Mouse (Mus musculus) midbrain, embryonic 14.5 days (tissue): ENCODE measurements around the gene Sh2b1. TPM values are rescaled to one million over a fixed set of nuclear protein-coding genes. Genes with fewer than 3 reads are reported as not detected.

Source experiments
- ATAC-seq: fragments of 200-750 bp; cut with Nextera tagmentation; 2 replicates; pipeline ENCODE4 v1.8.0; 2017; ENCODE audit warnings: moderate number of reproducible peaks, moderate library complexity; ENCODE audit not compliant: low FRiP score, low TSS enrichment
- DNase-seq: peaks from one replicate; pipeline ENCODE4 v3.0.0-alpha.2; 2015
- H3K27ac ChIP-seq: fragments of 300-500 bp; sonication (generic); replicated peaks from 2 replicates; pipeline ENCODE4 v1.5.1; 2014; ENCODE audit warnings: mild to moderate bottlenecking, low read depth, low read length, moderate library complexity
- H3K27me3 ChIP-seq: fragments of 300-500 bp; sonication (generic); 2 replicates; pipeline ENCODE4 v1.6.1; 2014; ENCODE audit warnings: low read length, control low read depth, mixed read lengths; ENCODE audit not compliant: control insufficient read depth, insufficient read depth
- H3K36me3 ChIP-seq: fragments of 300-500 bp; sonication (generic); 2 replicates; pipeline ENCODE4 v1.6.1; 2014; ENCODE audit warnings: low read length, control low read depth; ENCODE audit not compliant: control insufficient read depth, insufficient read depth
- H3K4me1 ChIP-seq: fragments of 300-500 bp; sonication (generic); 2 replicates; pipeline ENCODE4 v1.6.1; 2014; ENCODE audit warnings: mild to moderate bottlenecking, antibody characterized with exemption, low read length, control low read depth; ENCODE audit not compliant: control insufficient read depth, insufficient read depth
- H3K4me2 ChIP-seq: fragments of 300-500 bp; sonication (generic); 2 replicates; pipeline ENCODE4 v1.6.1; 2014; ENCODE audit warnings: mild to moderate bottlenecking, low read length, moderate library complexity
- H3K4me3 ChIP-seq: fragments of 300-500 bp; sonication (generic); replicated peaks from 2 replicates; pipeline ENCODE4 v1.5.1; 2014; ENCODE audit warnings: low read depth, low read length
- H3K9ac ChIP-seq: fragments of 300-500 bp; sonication (generic); replicated peaks from 2 replicates; pipeline ENCODE4 v1.6.1; 2014; ENCODE audit warnings: mild to moderate bottlenecking, low read length, moderate library complexity
- H3K9me3 ChIP-seq: fragments of 300-500 bp; sonication (generic); 2 replicates; pipeline ENCODE4 v1.6.1; 2016; ENCODE audit warnings: low read length, control low read depth, mixed read lengths; ENCODE audit not compliant: control insufficient read depth
- WGBS: fragments of 180-500 bp; shearing (Covaris S2); extraction: QIAGEN DNeasy Blood & Tissue Kit; methylation state at CpG from one replicate; pipeline ENCODE4 v1.1.7; 2014; 5-methylcytosine and 5-hydroxymethylcytosine counted together
- polyA plus RNA-seq: library from polyadenylated mRNA; unstranded; fragments of >200 nt; fragmentation: Nextera tagmentation; extraction: Ambion mirVana; gene quantifications from 2 replicates; pipeline ENCODE4 v1.2.1, GENCODE M21; 2014

Gene Sh2b1
- polyA plus RNA-seq, 1 experiment from 2014 or later = 67.5 TPM

GRCm38 (mm10) chr7:126455242-126455641, 20.0 kb downstream of the Sh2b1 start:
- no peak for ATAC-seq
- Histone ChIP-seq H3K4me2 (no peak overlapping the region), H3K36me3 (no peaks in the 10 kb centered on the region), H3K9ac (no peak overlapping the region), H3K4me3 (no peak overlapping the region), H3K27ac (no peak overlapping the region), H3K4me1 (no peaks in the 10 kb centered on the region), H3K27me3 (no peaks in the 10 kb centered on the region), H3K9me3 (no peaks in the 10 kb centered on the region)
- DNase-seq = no peak
- WGBS = 75% methylated on average over 2 of the region's 2 CpGs

- H3K4me1 ChIP-seq = no peaks in the 10 kb centered on the region
- H3K27ac ChIP-seq = no peak overlapping the region
- H3K9me3 ChIP-seq = no peaks in the 10 kb centered on the region
- H3K4me3 ChIP-seq = no peak overlapping the region
- H3K9ac ChIP-seq = no peak overlapping the region
- no peak overlapping the region for H3K4me2 ChIP-seq
- no peaks in the 10 kb centered on the region for H3K36me3 ChIP-seq
- DNase-seq (no peak), ATAC-seq (no peak)
- WGBS = 83% methylated on average over 7 of the region's 7 CpGs
- H3K27me3 ChIP-seq = no peaks in the 10 kb centered on the region
Observed at GRCm38 (mm10) chr7:126453861-126454260, 21.4 kb downstream of the Sh2b1 start.

GRCm38 (mm10) chr7:126452244-126452643, 23.0 kb downstream of the Sh2b1 start:
- DNase-seq = no peak
- 90% methylated on average over 3 of the region's 3 CpGs for WGBS
- Histone ChIP-seq H3K9ac (no peak overlapping the region), H3K4me2 (no peak overlapping the region), H3K27me3 (no peaks in the 10 kb centered on the region), H3K36me3 (0 out of 2 replicates have a peak, but pooled peaks cover under 1% of the 10 kb centered on the region), H3K4me3 (no peak overlapping the region), H3K9me3 (no peaks in the 10 kb centered on the region), H3K4me1 (no peaks in the 10 kb centered on the region), H3K27ac (no peak overlapping the region)
- ATAC-seq = no peak

GRCm38 (mm10) chr7:126450641-126451040, 24.6 kb downstream of the Sh2b1 start:
- Histone ChIP-seq H3K36me3 (peaks cover 16% of the 10 kb centered on the region), H3K27ac (no peak overlapping the region), H3K4me2 (no peak overlapping the region), H3K27me3 (no peaks in the 10 kb centered on the region), H3K9me3 (no peaks in the 10 kb centered on the region), H3K4me1 (no peaks in the 10 kb centered on the region), H3K4me3 (no peak overlapping the region), H3K9ac (no peak overlapping the region)
- ATAC-seq (no peak), DNase-seq (no peak)
- WGBS = 90% methylated on average over 6 of the region's 6 CpGs

GRCm38 (mm10) chr7:126449991-126450390, 25.2 kb downstream of the Sh2b1 start:
- H3K4me3 ChIP-seq = no peak overlapping the region
- no peaks in the 10 kb centered on the region for H3K9me3 ChIP-seq
- no peak overlapping the region for H3K4me2 ChIP-seq
- no peaks in the 10 kb centered on the region for H3K27me3 ChIP-seq
- no peaks in the 10 kb centered on the region for H3K4me1 ChIP-seq
- ATAC-seq (no peak), DNase-seq (no peak)
- WGBS = 93% methylated on average over 18 of the region's 18 CpGs
- peaks cover 22% of the 10 kb centered on the region for H3K36me3 ChIP-seq
- H3K27ac ChIP-seq = no peak overlapping the region
- H3K9ac ChIP-seq = no peak overlapping the region

- H3K4me1 ChIP-seq = no peaks in the 10 kb centered on the region
- no peak overlapping the region for H3K4me3 ChIP-seq
- 91% methylated on average over 19 of the region's 19 CpGs for WGBS
- H3K9me3 ChIP-seq = no peaks in the 10 kb centered on the region
- H3K36me3 ChIP-seq = peaks cover 35% of the 10 kb centered on the region
- H3K9ac ChIP-seq = no peak overlapping the region
- ATAC-seq (no peak), DNase-seq (no peak)
- H3K4me2 ChIP-seq = no peak overlapping the region
- H3K27ac ChIP-seq = no peak overlapping the region
- H3K27me3 ChIP-seq = no peaks in the 10 kb centered on the region
Observed at GRCm38 (mm10) chr7:126448481-126448880, 26.7 kb downstream of the Sh2b1 start.

- H3K36me3 ChIP-seq = peaks cover 45% of the 10 kb centered on the region
- 92% methylated on average over 21 of the region's 21 CpGs for WGBS
Observed at GRCm38 (mm10) chr7:126446217-126446616, 29.0 kb downstream of the Sh2b1 start.

GRCm38 (mm10) chr7:126445104-126445815, 30.0 kb downstream of the Sh2b1 start:
- Histone ChIP-seq H3K4me2 (no peak overlapping the region), H3K27me3 (no peaks in the 10 kb centered on the region), H3K9ac (no peak overlapping the region), H3K27ac (no peak overlapping the region), H3K4me3 (no peak overlapping the region), H3K36me3 (peaks cover 47% of the 10 kb centered on the region), H3K9me3 (no peaks in the 10 kb centered on the region), H3K4me1 (no peaks in the 10 kb centered on the region)
- WGBS = 91% methylated on average over 15 of the region's 15 CpGs
- no peak for DNase-seq
- no peak for ATAC-seq

More at GRCm38 (mm10) chr7:126446217-126446616, 29.0 kb downstream of the Sh2b1 start:
- Histone ChIP-seq H3K9ac (no peak overlapping the region), H3K9me3 (no peaks in the 10 kb centered on the region), H3K4me1 (no peaks in the 10 kb centered on the region), H3K27ac (no peak overlapping the region), H3K4me2 (no peak overlapping the region), H3K27me3 (no peaks in the 10 kb centered on the region), H3K4me3 (no peak overlapping the region)
- no peak for DNase-seq
- no peak for ATAC-seq

GRCm38 (mm10) chr7:126444536-126444935, 30.7 kb downstream of the Sh2b1 start:
- H3K4me2 ChIP-seq = no peak overlapping the region
- DNase-seq = no peak
- no peak overlapping the region for H3K9ac ChIP-seq
- H3K36me3 ChIP-seq = peaks cover 47% of the 10 kb centered on the region
- ATAC-seq = no peak
- no peaks in the 10 kb centered on the region for H3K27me3 ChIP-seq
- H3K27ac ChIP-seq = no peak overlapping the region
- no peaks in the 10 kb centered on the region for H3K9me3 ChIP-seq
- WGBS = 94% methylated on average over 9 of the region's 9 CpGs
- H3K4me3 ChIP-seq = no peak overlapping the region
- H3K4me1 ChIP-seq = no peaks in the 10 kb centered on the region
